Mouse (Mus musculus) CD4-positive, CD25-positive, alpha-beta regulatory T cell (primary cell): ENCODE measurements around the gene Gm15294. TPM values are rescaled to one million over a fixed set of nuclear protein-coding genes. Genes with fewer than 3 reads are reported as not detected.

ENCODE experiments used
- polyA plus RNA-seq: library from polyadenylated mRNA; unstranded; fragments of 100-300 nt; shearing (Covaris generic); gene quantifications from one replicate; pipeline ENCODE4 v1.2.1, GENCODE M21; 2017

Gm15294 gene
- polyA plus RNA-seq, result 0.20 TPM

GRCm38 (mm10) chrX:141875135-141875534 lies at the start of gene Gm15294:
TSS of gene Gm15294 (minus strand) at chrX:141875235.

Other genes starting within 250 kb of the Gm15294 start
- not detected for gene Irs4, start 150.0 kb downstream of the Gm15294 start, polyA plus RNA-seq